Mouse (Mus musculus) frontal cortex, adult (tissue): Measurements from ENCODE around the gene Ntrk1.

ENCODE experiments used
- ATAC-seq: cut with Nextera tagmentation; 2 replicates; pipeline ENCODE4 v1.9.2; 2017; ENCODE audit warnings: mild to moderate bottlenecking, moderate library complexity, mixed read lengths; ENCODE audit not compliant: low TSS enrichment

Ntrk1 gene

GRCm38 (mm10) chr3:87785626-87786214 lies 9.2 kb downstream of the Ntrk1 start:
- no peak for ATAC-seq

GRCm38 (mm10) chr3:87785156-87785555 lies 9.8 kb downstream of the Ntrk1 start:
- no peak for ATAC-seq

DNA sequence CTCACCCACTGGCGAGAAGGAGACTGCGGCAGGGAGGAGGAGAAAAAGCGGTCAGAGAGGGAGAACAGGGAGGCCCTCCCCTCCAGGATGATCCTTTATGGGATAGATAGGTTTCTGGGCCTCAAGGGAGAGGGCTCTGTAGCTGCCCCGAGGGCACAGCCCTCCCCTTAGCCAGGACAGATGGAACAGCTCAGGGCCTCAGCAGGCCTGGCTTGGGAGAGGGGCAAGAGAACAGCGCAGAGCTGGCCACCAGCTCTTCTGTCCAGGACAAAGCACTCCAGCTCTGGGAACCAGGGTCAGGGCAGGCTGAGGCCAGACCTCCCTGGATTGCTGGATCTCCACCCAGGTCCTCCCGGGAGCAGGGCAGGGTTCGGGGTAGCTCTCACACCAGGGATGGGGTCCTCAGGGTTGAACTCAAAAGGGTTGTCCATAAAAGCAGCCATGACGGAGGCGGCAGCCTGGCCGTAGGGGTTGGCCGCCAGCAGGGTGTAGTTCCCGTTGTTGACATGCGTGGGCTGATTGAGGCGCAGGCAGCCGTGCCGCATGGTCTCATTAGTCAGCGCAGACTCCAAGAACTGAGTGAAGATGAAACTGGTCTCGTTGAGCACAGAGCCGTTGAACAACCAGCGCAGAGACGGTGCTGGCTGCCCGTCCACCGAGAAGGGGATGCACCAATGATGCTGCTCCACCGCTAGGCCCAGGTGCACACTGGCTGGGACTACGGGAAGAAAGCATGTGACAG lies 11.5 kb downstream of the Ntrk1 start:
- ATAC-seq: no peak

DNA sequence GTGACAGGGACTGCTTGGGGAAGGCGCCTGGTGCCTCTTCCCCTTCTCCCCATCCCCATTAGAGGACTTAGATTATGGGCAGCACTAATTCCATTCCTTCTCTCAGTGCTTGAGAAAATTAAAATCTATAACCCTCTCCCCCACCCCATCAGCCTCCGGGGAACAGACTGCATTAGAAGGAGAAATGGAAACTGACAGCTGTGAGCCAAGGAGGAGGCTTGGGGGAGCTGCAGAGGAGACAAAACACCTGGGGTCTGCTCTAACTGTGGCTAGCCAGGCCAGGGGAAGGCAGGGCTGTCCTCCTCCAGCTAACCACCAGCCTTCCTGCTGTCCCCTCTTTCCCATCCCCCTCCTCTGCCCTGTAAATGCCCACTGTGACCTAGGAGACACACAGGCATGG lies 15.9 kb downstream of the Ntrk1 start:
- ATAC-seq: no peak

DNA sequence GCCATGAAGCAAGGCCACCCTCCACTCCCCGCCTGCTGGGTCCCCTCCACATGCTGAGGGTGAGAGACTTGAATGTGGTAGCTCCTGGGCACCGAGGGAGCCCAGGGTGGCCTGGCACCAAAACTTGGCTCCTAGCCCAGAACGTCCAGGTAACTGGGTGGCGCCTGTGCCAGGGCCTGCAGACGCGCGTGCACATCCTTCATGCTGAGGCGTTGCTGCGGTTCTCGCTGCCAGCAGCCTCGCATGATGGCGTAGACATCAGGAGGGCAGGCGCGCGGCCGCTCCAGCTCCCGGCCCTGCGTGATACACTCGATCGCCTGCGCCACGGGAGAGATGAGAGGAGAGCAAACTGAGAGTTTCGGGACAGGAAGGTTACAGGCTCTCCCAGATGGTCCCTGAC lies 16.7 kb downstream of the Ntrk1 start:
- ATAC-seq: peak; percentile 57

- no peak for ATAC-seq
These were observed 23.9 kb downstream of the Ntrk1 start for GRCm38 (mm10) chr3:87771088-87771487.

DNA sequence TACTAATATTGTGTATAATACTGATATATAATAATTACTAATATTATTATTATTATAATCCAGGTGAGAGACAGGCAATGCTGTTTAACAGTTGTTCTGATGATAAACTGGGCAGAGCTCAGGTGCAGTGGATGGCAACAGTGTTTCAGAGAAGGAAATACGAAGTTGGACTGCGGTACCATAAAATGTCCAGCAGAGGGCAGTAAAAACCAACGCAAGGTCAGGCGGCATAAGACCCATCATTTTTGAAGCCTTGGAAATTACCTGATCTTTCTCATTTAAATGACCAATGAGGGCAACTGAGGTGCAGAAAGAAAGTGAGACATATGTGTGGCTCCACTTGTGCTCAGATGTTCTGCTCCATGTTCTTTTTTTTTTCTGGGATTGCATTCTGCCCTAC lies 24.7 kb downstream of the Ntrk1 start:
- ATAC-seq: no peak

DNA sequence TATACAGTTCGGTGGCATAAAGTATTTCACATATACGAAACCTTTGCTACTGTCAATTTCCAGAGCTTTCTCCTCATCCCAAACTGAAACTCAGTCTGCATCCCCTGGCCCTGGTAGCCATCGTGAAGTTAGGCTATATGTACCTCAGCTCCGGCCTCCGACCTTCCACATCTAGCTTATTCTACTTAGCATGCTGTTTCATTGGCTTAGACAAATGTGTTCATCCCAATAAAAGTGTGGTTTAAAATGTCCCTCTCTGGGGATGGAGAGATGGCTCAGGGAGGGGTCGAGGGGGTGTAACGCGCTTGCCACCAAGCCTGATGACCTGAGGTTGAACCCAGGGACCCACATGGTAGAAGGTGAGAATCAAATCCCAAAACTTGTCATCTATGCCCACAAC lies 25.5 kb downstream of the Ntrk1 start:
- no peak for ATAC-seq

GRCm38 (mm10) chr3:87768844-87769243 lies 26.1 kb downstream of the Ntrk1 start:
- ATAC-seq: no peak

DNA sequence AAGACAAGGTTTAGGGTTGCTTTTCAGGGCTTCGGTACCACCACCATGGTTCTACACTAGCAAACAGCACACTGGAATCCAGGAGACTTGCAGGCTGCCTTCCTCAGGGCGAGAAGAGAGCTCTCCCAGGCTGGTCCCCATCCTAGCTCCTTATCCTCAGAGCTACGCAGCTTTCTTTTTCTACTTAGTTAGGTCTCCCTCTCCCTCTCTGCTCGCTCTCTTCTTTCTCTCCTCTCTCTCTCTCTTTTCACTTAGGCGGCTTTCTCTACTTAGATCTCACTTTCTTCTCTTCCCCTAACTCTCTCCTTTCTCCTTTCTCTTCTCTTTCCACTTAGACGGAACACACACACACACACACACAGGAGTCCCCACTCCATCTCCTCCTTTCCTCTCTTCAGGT lies 26.5 kb downstream of the Ntrk1 start:
- no peak for ATAC-seq

DNA sequence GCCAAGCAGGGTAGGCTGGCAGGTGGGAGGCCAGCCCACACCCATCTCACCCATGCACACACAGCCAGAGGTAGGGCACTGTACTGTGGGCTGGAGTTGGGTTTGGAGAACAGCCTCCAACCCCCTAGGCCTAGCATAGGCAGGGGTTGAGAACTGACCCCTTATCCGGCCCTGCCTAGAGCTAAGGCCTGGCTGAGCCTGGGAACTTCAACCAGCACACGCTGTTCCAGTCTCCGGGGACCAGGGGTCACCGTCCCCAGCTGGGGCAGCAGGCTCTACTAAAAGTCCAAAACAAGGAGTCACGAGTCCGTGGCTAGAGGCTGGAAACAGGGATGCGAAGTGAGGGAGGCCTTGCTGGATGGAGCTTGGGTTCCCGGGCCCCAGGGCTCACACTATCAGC lies 27.2 kb downstream of the Ntrk1 start:
- no peak for ATAC-seq

DNA sequence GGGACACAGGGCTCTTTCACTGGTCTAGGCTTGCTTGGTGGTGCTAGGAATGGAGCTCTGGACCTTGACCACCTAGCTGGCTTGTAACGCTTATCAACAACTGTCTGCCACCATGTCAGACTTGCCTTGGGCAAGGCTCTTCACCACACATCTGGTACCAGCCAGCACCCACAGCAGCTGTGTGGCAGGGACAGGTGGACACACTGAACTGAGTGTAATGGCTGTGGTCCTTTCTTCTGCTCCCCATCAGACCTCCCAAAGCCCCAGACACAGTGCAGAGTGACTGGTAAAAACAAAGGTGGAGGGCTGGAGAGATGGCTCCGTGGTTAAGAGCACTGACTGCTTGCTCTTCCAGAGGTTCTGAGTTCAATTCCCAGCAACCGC lies 28.7 kb downstream of the Ntrk1 start:
- ATAC-seq: no peak

GRCm38 (mm10) chr3:87765631-87766283 lies 29.2 kb downstream of the Ntrk1 start:
- no peak for ATAC-seq

DNA sequence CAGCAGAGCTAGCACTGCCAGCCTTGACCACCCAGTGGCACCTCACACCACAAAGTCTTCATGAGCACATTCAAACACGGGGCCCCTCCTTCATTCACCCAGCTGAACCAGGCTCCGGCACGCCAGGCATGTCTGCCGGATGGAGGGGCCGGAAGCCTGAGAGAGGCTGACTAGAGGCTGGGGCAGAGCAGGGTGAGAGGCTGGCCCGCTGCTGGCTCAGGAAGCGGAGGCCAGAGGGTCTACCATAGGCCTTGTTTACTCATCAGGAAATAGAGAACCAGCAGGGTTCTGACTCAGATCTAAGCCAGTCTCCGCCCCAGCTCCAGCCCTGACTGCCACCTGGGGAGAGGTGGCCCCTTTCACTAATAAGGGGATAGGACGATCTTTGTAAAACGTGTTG lies 29.9 kb downstream of the Ntrk1 start:
- ATAC-seq: no peak

DNA sequence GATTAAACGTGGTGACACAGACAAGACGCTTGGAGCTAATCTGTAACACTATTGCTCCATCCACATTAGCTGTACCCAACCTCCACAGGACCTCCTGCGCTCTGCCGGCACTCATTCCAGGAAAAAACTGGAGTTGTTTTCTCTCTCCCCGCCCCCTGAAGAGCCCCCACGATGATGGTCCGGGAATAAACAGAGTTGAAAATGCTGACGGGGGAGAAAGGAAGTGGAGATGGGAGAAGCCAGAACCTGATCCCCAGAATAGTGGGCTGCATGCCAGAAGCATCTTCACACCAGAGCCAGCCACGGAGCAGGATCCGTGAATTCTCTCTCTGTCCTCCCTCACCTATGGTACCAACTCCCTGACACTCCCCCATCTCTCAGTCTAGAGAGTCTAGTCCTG lies 30.5 kb downstream of the Ntrk1 start:
- peak; percentile 5; the same call in 1 of the 2 replicates for ATAC-seq

GRCm38 (mm10) chr3:87763683-87764289 lies 31.2 kb downstream of the Ntrk1 start:
- peak; percentile 90 for ATAC-seq

- no peak for ATAC-seq
These were observed 31.8 kb downstream of the Ntrk1 start for GRCm38 (mm10) chr3:87763202-87763601.

- no peak for ATAC-seq
These were observed 33.3 kb downstream of the Ntrk1 start for GRCm38 (mm10) chr3:87761408-87762375.

- no peak for ATAC-seq
These were observed 36.3 kb downstream of the Ntrk1 start for GRCm38 (mm10) chr3:87758641-87759040.

DNA sequence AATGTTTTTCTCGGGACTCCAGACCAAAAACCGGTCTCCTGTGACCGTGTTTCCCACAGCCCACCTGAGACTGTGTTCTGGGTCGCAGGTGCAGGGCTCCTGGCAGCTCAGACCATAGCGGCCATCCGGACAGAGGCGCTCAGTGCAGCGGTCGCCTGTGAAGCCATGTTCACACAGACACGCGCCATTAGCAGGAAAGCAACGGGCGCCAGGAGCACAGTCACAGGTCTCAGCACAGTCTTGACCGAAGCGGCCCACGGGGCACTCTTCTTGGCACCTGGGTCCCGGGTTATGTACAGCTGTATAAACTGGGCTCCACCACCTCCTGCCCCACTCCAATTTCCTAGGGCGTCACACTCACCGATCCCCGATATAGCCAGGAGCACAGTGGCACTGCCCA lies 38.5 kb downstream of the Ntrk1 start:
- no peak for ATAC-seq

DNA sequence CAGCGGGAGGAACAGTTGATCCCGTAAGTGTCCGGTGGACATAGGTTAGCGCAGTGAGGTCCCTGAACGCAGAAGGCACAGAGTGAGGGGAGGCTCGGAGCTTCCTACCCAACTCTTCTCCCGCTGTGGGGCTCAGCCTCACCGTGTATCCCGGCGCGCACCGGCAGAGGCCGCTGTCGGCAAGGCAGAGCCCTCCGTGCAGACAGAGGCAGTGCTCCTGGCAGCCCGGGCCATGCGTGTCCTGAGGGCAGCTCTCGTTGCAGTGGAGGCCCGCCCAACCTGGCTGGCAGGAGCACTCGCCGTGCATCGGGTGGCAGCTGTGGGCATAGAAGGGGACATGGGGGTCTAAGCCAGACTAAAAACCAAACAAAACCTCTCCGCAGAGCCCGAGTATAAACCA lies 39.0 kb downstream of the Ntrk1 start:
- peak; percentile 99 for ATAC-seq

GRCm38 (mm10) chr3:87753829-87754228 lies 41.1 kb downstream of the Ntrk1 start:
- ATAC-seq: no peak
